Mouse (Mus musculus): ENCODE results near the gene Ndn.

GRCm38 (mm10) chr7:62377313-62377712 lies 30.9 kb downstream of the Ndn start:
- TF ChIP-seq MAX (IDR thresholded peaks at IDR 0.05) (no peak), CTCF (IDR thresholded peaks at IDR 0.05; ENCODE audit: control insufficient read depth, insufficient read depth, insufficient read length) (no peak), USF1 (IDR thresholded peaks at IDR 0.05; ENCODE audit: low read depth) (no peak), MYOG (IDR thresholded peaks at IDR 0.05; ENCODE audit: control insufficient read depth, extremely low read depth, insufficient read length) (no peak), CEBPB (IDR thresholded peaks at IDR 0.05; ENCODE audit: low read depth) (no peak)
